Mouse (Mus musculus) bone marrow, adult 2 months (tissue): ENCODE results near the gene Ldah.

Experiments
- CTCF ChIP-seq: fragments of 200-500 bp; IDR thresholded peaks from 2 replicates; pipeline ENCODE4 v1.5.1; 2011; ENCODE audit warnings: low read length, control low read depth; ENCODE audit not compliant: control insufficient read depth, insufficient read depth
- POLR2A ChIP-seq: fragments of 200-500 bp; IDR thresholded peaks from 2 replicates; pipeline ENCODE4 v1.6.1; 2011; ENCODE audit warnings: low read depth, mild to moderate bottlenecking, control low read depth, low read length, borderline replicate concordance; ENCODE audit not compliant: control insufficient read depth

- TF ChIP-seq CTCF (no peak), POLR2A (no peak)
These were observed 81.6 kb downstream of the Ldah start for GRCm38 (mm10) chr12:8289499-8289898.
